Mouse (Mus musculus) intestine, postnatal 0 days (tissue): ENCODE measurements at regions not wholly inside any gene's neighbourhood (a gene's known extent, or its start where the extent isn't known, plus 50 kb on each side); places are given as distances from the start of the nearest gene placed in this dataset.
A peak's percentile ranks its signal among the peaks of the same experiment; 100 is the strongest.

Source experiments
- ATAC-seq: fragments of 200-750 bp; cut with Nextera tagmentation; 2 replicates; pipeline ENCODE4 v1.8.0; 2017; ENCODE audit warnings: mild to moderate bottlenecking, moderate TSS enrichment, moderate library complexity
- H3K27ac ChIP-seq: fragments of 300-500 bp; sonication (generic); 2 replicates; pipeline ENCODE4 v1.5.1; 2014; ENCODE audit warnings: mild to moderate bottlenecking, low read depth, low read length, moderate library complexity
- H3K27me3 ChIP-seq: fragments of 300-500 bp; sonication (generic); replicated peaks from 2 replicates; pipeline ENCODE4 v1.6.1; 2014; ENCODE audit warnings: low read length, mixed read lengths; ENCODE audit not compliant: control insufficient read depth, insufficient read depth
- H3K36me3 ChIP-seq: fragments of 300-500 bp; sonication (generic); 2 replicates; pipeline ENCODE4 v1.6.1; 2014; ENCODE audit warnings: mild to moderate bottlenecking, moderate library complexity; ENCODE audit not compliant: control insufficient read depth, insufficient read depth
- H3K4me1 ChIP-seq: fragments of 300-500 bp; sonication (generic); replicated peaks from 2 replicates; pipeline ENCODE4 v1.6.1; 2014; ENCODE audit warnings: antibody characterized with exemption, low read length, mixed read lengths; ENCODE audit not compliant: control insufficient read depth, insufficient read depth
- H3K4me2 ChIP-seq: fragments of 300-500 bp; sonication (generic); replicated peaks from 2 replicates; pipeline ENCODE4 v1.6.1; 2014; ENCODE audit warnings: low read depth, mild to moderate bottlenecking, moderate library complexity
- H3K4me3 ChIP-seq: fragments of 300-500 bp; sonication (generic); 2 replicates; pipeline ENCODE4 v1.5.1; 2014; ENCODE audit warnings: low read depth, low read length
- H3K9ac ChIP-seq: fragments of 300-500 bp; sonication (generic); 2 replicates; pipeline ENCODE4 v1.6.1; 2014; ENCODE audit warnings: mild to moderate bottlenecking, low read depth, low read length
- H3K9me3 ChIP-seq: fragments of 300-500 bp; sonication (generic); 2 replicates; pipeline ENCODE4 v1.6.1; 2016; ENCODE audit warnings: mixed run types; ENCODE audit not compliant: control insufficient read depth
- CTCF ChIP-seq: sonication (generic); IDR thresholded peaks from 2 replicates; pipeline ENCODE4 v1.5.1; 2016; ENCODE audit warnings: low read depth, mild to moderate bottlenecking, control low read depth, antibody characterized with exemption, moderate library complexity
- WGBS: fragments of 180-500 bp; shearing (Covaris S2); extraction: QIAGEN DNeasy Blood & Tissue Kit; methylation state at CpG from one replicate; pipeline ENCODE4 v1.1.7; 2014; 5-methylcytosine and 5-hydroxymethylcytosine counted together

DNA sequence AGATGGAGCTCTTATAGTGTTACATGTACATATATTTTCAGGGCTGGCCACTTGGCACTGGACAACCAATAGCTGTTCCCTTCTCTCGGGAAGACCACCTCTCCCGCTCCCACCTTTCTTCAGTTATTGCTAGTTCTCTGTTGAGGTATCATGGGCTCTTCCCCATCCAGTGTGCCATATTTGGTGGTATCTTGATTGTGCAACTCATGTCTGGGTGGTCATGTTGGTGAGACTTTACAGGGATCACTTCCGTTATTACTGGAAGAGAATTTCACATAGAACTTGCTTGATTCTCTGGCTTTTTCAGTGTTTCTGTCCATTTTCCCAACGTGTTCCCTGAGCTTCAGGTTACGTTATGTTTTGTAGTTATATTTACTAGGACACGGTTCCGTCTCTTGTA lies 106.6 kb downstream of the Gm11146 start:
- Histone ChIP-seq H3K9me3 (no peaks in the 10 kb centered on the region), H3K36me3 (no peaks in the 10 kb centered on the region), H3K4me3 (no peak overlapping the region), H3K4me1 (no peaks in the 10 kb centered on the region), H3K27ac (no peak overlapping the region), H3K27me3 (no peaks in the 10 kb centered on the region), H3K4me2 (no peak overlapping the region), H3K9ac (no peak overlapping the region)
- WGBS, result 95% methylated on average over 7 of the region's 7 CpGs
- TF ChIP-seq CTCF, result no peak
- ATAC-seq, result no peak

DNA sequence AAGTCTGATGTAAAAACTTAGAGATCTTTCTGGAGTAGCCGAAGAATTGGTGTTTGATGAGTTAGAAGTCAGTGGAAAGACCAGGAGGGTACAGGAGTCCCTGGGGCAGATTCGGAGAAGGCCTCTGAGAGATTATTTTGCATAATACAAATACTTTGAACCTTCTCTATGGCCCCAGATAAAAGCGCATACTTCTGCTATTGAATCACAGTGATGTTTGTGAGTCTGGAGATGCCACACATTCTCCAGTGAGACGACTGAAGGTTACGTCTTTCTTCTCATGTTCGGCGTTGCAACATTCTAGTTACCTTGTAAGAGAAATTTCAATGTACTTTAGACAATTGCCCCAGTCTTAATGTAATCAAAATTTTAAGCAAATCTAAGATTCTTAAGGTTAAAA lies 107.9 kb downstream of the Gm11146 start:
- Histone ChIP-seq H3K4me1 (no peaks in the 10 kb centered on the region), H3K27ac (no peak overlapping the region), H3K27me3 (no peaks in the 10 kb centered on the region), H3K9me3 (no peaks in the 10 kb centered on the region), H3K9ac (no peak overlapping the region), H3K36me3 (no peaks in the 10 kb centered on the region), H3K4me3 (no peak overlapping the region), H3K4me2 (no peak overlapping the region)
- ATAC-seq, result no peak
- TF ChIP-seq CTCF, result no peak
- WGBS, result 71% methylated on average over 7 of the region's 7 CpGs

DNA sequence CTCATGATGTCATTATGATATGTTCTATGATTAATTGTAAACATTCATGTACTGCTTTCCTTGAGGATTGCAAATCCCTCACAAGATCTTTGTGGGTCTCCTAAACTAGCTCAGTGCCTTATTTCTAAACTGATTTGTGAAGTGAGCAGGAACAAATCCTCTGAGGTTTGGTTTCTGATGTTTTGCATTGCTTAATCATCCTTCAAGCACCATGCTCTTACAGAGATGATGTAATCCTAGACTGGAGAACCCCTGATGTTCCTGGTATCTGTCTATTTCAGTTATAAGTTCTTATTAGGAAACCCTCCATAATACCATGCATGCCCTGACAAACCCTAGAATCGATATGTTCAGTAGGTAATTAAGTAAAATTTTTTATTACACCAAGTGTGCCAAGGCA lies 113.7 kb downstream of the Gm11146 start:
- H3K4me1 ChIP-seq, result no peaks in the 10 kb centered on the region
- 88% methylated on average over 1 of the region's 1 CpGs for WGBS

DNA sequence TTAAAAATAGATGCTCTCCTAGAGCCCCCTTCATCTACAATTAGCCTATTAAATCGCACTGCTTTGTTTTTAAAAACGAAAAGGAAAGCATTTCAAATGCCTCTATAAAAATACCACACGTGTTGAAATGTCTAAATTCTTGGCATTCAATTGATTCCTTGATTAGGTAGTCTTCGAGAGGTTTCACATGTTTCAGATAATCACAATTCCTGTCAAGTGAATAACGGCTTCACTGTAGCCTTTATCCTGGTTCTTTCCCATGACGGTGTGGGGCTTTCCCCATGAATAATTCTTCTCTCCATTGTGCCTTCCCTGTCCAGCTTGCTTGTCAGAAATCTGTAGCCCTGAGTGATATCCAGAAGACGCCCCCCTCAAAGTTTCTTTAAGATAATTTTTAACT lies 122.1 kb downstream of the Gm11146 start:
- no peak overlapping the region for H3K9ac ChIP-seq
- H3K4me1 ChIP-seq, result no peaks in the 10 kb centered on the region
- 70% methylated on average over 7 of the region's 7 CpGs for WGBS
- no peak for TF ChIP-seq CTCF
- no peak overlapping the region for H3K4me2 ChIP-seq
- no peak for ATAC-seq
- no peak overlapping the region for H3K4me3 ChIP-seq
- no peak overlapping the region for H3K27ac ChIP-seq
- H3K9me3 ChIP-seq, result no peaks in the 10 kb centered on the region
- no peaks in the 10 kb centered on the region for H3K36me3 ChIP-seq
- no peaks in the 10 kb centered on the region for H3K27me3 ChIP-seq

More for the DNA sequence above, 113.7 kb downstream of the Gm11146 start:
- H3K27ac ChIP-seq, result no peak overlapping the region
- no peaks in the 10 kb centered on the region for H3K9me3 ChIP-seq
- ATAC-seq, result no peak
- H3K4me3 ChIP-seq, result no peak overlapping the region
- no peaks in the 10 kb centered on the region for H3K36me3 ChIP-seq
- TF ChIP-seq CTCF, result no peak
- H3K27me3 ChIP-seq, result no peaks in the 10 kb centered on the region
- H3K4me2 ChIP-seq, result no peak overlapping the region
- H3K9ac ChIP-seq, result no peak overlapping the region

DNA sequence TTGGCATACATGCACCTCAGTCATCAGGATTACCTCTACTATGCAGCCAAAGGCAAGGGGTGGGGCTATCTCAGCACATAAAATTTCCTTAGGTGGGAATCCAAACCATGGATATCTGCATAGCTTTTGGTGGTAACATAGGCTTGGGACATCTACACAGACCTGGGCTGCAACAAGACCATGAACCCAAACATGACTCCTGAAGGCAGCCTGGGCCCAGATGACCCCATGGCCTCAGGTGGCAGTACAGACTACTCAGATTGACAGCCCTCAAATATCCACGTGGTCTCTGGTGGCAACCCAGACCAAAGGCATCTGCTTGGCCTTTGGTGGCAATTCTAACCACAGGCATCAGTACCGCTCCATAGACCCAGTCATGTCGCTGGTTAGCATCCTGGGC lies 130.0 kb downstream of the Gm11146 start:
- no peaks in the 10 kb centered on the region for H3K9me3 ChIP-seq
- H3K27me3 ChIP-seq, result no peaks in the 10 kb centered on the region
- WGBS, result 93% methylated on average over 3 of the region's 3 CpGs
- H3K4me2 ChIP-seq, result no peak overlapping the region
- no peak overlapping the region for H3K9ac ChIP-seq
- no peak overlapping the region for H3K4me3 ChIP-seq
- ATAC-seq, result no peak
- no peak overlapping the region for H3K27ac ChIP-seq
- H3K4me1 ChIP-seq, result 0 out of 2 replicates have a peak, but pooled peaks cover 3% of the 10 kb centered on the region
- TF ChIP-seq CTCF, result no peak
- H3K36me3 ChIP-seq, result no peaks in the 10 kb centered on the region

DNA sequence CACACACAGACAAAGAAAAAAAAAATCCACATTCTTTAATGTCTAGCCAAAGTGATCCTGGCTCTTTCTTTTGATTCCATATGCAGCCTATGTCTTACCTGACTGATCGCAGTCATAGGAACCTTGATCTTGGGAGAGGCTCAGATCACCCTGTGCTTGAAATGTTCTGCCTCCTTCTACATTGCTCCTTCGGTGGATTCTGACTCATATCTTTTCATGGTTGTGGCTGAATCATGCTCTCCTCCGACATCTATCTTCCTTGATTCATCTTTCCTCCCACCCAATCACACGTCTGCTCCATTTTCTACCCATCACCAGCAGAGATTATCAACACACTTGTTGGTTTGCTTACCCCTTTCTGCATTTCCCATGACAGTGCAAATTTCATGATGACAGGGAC lies 132.0 kb downstream of the Gm11146 start:
- H3K9me3 ChIP-seq, result no peaks in the 10 kb centered on the region
- TF ChIP-seq CTCF, result no peak
- no peaks in the 10 kb centered on the region for H3K36me3 ChIP-seq
- H3K9ac ChIP-seq, result no peak overlapping the region
- 52% methylated on average over 4 of the region's 4 CpGs for WGBS
- H3K27me3 ChIP-seq, result no peaks in the 10 kb centered on the region
- peak; percentile 52; the same call in 1 of the 2 replicates for ATAC-seq
- H3K4me3 ChIP-seq, result 0 out of 2 replicates have a peak overlapping the region, but pooled peaks have one; percentile 14
- 0 out of 2 replicates have a peak, but pooled peaks cover 3% of the 10 kb centered on the region for H3K4me1 ChIP-seq
- H3K4me2 ChIP-seq, result peak overlapping the region; percentile 48; the same call in 1 of the 2 replicates
- H3K27ac ChIP-seq, result no peak overlapping the region
